Mouse (Mus musculus) yolk sac, embryonic 10.5 days (tissue): ENCODE results near the gene Tmed9.

ENCODE experiments used
- DNase-seq: peaks from one replicate; pipeline ENCODE4 v3.0.0-alpha.2; 2017; ENCODE audit warnings: low spot score

Gene Tmed9

DNA sequence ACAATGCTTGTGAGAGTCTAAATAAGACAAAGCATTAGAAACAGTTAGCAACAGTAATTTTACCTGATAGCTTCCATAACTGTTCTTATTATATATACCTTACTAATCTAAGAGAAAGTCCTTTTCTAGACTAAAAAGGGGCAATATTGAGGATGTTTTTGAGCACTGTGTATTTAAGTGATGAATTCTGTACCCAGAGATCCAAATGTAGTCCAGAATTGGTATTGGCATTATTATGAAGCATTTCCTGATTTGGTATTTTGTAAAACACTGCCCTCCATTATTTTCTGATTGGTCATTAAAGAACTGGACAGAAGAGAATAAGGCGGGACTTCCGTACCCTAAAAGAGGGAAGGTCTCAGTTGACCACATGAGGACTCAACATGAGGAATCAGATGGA lies at the start of gene Tmed9:
Gene Tmed9, plus strand, starts transcription at position 301 of the 400 bp plus-strand sequence.
- DNase-seq = no peak

DNA sequence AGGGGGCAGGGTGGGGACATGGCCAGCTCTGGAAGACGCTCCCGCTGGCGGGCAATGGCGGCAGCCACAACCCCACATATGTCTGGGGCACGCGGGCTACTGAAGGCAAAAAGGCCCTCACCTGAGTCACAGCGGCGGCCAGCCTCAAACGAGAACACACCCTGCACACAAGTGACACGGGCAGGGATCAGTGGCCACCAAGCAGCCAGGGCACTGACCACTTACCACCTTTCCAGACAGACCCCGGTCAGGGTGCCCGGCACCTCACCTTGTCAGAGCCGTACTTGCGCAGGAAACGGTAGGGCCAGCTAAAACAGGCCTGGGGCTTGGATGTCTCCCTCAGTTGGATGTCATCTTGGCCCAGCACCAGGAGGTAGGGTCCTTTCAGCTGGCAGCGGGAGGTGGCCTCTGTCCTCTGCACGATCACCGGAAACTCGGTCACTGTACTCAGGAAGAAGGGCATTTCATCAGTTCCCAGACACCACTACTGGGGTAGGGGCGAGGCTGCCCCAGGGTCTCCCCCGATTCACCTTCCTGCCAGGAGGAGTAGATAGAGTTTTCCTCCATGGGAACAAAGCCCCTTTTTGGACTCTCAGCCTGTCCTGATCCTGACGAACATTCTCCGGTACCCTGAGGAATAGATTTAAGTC lies 49.5 kb upstream of the Tmed9 start:
- no peak for DNase-seq

DNA sequence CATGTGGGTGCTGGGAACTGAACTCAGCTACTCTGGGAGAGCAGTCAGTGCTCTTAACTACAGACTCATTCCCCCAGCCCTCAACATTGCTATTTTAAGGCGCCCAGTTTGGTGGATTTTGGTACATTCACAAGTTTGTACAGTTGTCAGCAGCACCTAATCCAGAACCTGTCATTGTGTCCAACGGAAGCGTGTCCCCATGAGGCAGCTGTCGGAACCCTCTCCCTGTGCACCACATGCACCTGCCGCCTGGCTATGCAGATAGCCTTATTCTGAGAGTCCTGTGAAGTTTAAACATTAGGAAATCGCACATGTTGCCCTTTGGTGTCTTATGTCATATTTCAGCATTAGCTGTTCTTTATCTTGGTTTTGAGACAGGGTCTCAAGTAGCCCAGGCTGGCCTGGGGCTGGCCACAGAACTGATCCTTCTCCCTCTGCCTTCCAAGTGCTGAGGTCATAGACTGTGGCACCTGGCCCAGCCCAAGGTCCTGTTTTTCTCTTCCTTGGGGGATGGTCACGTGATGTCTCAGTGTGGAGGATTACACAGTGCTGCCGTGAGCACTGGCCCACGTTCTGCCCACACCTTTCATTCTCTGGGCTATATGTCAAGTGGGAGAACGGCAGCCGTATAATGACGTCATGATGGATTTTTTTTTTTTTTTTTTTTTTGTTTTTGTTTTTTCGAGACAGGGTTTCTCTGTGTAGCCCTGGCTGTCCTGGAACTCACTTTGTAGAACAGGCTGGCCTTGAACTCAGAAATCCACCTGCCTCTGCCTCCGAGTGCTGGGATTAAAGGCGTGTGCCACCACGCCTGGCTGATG lies 47.6 kb upstream of the Tmed9 start:
- no peak for DNase-seq

DNA sequence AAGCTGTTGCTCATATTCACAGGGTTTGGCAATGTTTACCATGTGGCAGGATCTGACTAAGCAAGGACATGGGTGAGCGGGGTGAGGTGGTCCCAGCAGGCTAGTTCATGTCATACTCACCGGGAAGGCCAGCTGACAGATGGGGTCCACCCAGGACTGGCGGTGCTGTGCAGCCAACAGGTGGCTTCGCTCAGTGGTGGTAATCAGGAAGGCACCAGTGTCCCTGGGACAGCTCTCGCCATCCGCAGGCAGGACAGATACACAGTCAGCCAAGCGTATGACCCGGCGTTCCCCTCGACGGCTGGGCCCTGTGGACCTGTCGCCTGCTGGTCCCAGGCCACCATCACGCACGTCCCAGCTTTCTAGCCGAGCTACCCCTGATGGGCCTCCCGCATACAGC lies 46.3 kb upstream of the Tmed9 start:
- no peak for DNase-seq

DNA sequence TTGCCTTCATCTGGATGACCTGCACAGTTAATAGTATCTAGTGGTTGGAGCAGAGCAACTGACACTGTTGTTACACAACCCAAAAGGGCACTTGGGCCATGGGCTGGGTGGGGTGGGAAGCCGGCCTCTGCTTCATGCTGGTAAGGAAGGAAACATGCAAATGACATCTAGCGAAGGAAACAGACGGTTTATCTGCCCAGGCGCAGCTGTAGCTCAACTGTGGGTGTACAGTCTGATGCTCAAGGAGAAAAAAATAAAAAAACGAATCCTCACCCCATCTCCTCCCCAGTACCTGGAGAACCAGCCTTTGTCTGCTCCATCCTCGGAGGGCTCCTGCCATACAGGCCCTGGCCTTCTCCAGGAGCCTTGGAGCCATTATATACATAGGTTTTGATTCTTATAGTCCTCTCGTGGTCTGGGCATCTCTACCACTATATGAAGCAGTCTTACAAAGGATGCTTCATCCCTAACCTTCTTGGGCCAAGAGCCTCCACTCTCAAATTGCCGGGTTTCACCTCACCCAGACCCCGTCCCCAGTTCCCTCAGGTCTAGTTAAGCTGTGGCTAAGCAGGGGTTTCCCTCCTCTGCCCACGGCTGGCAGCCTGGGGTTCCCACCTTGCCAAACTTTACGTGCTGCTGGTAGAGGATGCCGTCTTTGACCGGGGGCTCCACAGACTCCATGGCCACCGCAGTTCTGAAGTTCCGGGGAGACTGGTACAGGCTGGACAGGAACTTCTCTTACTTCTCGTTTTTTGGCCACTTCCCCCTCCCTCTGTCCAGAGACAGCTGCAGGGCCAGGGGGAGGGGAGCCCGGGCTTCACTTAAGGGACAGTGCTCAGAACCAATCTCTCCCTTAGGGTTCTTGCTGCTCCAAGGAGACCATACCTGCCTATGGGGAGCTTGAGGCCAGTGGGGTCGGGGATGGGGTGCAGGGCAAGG lies 45.4 kb upstream of the Tmed9 start:
- DNase-seq = no peak

DNA sequence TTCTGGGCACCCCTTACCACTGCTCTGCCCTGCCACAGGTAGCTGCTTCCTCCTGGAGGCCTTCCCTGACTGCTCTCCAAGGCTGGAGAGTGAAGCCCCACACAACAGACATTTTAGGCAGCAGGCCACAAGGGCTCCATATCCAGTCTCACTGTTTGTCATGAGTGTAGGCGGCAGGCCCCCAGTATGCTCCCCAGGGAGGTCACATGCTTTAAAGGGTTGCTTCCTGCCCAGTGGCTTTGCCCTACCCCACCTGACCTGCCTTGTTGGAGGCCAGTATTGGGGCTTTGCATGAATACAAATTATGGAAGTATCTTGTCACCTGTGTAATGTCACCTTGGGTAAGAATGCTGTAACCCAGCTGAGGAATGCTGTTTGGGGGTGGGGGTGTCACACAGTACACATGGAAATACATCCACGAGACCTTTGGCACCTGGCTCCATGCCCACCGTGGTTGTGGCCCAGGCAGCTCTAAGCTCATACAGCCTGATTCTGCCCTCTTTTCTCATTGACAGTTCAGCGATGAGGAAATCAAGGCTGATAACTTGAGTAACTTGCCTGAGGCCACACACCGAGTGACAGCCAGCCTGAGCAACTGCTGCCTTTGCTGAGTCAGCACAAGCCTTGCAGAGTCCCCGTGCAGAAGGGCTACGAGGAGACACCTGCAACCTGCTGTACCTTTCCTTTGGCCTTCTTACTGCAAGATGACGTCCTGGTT lies 44.2 kb upstream of the Tmed9 start, which contains the start of gene Dok3:
Gene Dok3, minus strand, starts transcription at position 99 of the 718 bp plus-strand sequence.
- DNase-seq = no peak

DNA sequence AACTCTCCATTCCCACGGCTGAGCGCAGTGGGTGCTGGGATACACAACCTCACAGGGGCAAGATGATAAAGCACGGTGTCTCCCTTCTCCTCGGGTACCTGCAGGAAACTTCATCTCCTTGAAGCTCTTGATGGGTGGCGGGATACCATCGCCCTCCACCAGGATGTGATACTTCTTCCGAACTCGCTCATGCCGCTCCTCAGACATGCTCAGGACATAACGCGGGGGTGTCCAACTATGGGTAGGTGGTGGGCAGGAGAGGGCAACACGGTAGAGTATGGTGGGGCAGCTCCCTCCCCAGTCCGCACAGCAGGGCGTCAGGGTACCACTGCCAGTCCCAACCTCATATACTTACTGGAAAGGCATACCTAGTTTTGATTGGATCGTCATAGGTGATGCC lies 38.3 kb upstream of the Tmed9 start:
- DNase-seq = no peak

DNA sequence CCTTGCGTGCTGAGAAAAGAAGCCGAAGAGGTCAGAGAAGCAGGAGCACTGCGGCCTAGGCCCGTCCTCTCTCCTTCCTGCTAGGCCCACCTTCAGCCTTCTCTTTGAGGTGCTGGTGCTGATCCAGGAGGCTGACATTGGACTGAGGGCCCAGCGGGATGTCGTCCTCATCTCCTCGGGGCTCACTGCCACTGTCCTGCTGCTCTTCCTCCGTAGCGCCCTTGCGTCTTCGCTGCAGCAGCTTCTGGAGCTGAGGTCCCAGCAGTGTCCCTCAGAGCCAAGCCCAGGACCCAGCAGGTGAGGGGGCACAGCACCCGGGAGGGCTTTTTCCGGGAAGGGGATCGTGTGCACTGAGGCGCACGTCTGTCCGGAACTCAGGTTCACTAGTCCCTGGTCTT lies 37.7 kb upstream of the Tmed9 start:
- DNase-seq = no peak

DNA sequence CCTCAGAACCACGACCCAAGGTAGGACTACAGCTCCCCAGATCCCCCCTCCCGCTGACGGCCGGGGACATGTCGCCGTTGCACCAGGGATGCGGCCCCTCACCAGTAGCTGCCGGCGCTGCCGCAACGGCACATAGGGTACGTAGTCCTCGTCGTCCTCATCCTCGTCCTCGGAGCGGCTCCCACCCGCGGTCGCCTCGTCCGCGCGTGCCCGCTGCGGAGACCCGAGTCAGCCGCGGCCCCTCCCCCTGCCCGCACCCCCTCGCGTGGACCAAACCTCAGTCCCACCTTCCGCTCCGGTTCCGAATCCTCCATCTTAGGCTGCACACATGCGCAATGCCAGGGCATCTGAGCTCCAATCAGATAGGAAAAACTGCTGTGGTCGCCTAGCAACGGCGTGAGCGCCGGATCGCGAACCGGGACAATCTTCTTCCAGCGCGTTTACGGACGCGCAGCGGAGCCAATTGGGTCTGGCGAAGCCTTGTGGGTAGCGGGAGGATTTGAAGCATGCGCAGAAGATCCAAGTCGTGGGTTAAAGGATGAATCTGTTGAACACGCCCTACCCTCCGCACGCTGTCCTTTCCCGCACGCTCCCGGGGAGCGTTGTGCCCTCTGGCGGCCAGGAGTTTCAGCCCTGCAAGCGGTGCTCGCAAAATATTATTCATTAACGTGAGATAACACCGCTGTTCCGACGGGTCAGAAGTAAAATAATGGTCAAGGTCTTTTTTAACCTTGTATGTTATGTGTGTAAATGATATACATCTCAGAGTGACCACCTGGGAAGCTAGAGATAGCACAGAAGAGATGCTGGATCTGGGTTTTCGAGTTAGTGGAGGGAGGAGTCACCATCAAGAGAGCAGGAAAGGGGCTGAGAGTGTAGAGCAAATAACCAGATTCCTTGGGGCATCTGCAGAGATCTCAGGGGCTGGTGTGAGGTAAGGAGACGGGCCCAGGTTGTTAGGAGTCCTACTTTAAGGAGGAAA lies 37.0 kb upstream of the Tmed9 start, which contains the start of gene Ddx41:
Gene Ddx41, minus strand, starts transcription at position 465 of the 982 bp plus-strand sequence.
- DNase-seq = peak; percentile 99

DNA sequence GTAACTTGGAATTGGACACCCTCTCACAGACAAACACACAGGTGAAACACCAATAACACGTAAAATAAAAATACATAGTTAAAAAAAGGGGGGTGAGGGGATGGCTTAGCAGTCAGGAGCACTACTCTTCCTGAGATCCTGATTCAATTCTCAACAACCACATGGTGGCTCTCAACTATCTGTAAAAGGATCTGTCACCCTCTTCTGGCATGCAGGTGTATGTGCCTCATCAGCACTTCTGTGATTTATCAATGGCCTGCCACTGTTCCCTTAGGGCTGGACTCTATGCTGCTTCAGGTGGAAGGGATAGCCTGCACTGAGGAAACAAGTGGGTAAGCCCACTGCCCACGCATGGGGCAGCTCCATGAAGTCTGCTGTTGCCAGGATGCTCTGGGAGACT lies 32.6 kb upstream of the Tmed9 start:
- no peak for DNase-seq

DNA sequence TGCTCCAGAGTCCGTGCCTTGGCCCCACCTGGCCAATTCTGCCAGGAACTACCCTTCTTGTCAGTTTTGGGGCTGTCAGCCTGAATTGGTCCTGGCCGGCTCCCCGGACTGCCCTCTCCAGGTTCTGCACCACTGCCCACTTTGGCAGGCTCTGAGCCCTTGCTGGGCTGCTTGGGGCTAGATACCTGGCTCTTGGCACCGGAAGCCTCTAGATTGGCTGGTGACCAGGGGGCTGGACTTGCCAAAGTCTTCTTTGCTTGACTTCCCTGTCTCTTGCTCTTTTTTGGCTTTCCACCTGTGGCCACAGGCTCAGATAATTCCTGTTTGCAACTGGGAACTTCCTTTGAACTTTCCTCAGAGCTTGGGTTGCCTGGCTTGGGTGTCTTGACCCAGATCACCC lies 30.6 kb upstream of the Tmed9 start:
- DNase-seq = no peak

DNA sequence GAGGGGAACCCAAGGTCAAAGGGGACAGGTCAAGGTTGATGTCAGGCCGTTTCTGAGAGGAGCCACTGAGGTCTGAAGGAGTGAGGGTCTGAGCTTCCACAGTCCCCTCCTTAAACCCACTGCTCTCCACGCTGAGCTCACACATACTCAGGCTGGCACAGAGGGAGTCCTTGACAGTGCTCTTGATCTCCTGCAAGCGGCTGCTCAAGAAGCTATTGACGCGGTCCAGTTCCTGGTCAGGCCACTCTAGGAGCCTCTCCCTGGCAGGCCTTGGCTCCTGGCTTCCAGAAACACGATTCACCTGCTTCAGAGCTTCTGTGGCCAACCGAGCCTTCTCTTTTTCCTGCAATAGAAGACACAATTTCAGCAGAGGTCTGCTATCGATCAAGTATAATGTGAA lies 30.1 kb upstream of the Tmed9 start:
- no peak for DNase-seq

DNA sequence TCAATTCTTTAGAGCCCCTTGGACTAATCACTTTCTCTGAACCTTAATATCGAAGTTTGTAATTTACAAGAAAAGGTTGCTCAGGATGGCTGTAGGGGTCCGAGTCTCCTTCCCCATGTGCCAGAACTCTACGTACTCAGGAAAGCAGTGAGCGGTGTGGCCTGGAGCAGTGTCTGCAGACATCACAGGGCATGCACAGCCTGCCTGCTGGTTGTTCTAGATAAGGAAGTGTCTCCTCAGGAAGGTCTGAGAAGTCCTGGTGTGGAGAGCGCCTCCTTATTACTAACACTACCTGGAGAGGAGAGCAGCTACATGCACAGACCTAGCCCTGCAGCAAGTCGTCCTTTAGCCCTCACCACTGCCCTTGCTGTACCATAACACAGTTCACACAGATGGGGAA lies 28.7 kb upstream of the Tmed9 start:
- no peak for DNase-seq

DNA sequence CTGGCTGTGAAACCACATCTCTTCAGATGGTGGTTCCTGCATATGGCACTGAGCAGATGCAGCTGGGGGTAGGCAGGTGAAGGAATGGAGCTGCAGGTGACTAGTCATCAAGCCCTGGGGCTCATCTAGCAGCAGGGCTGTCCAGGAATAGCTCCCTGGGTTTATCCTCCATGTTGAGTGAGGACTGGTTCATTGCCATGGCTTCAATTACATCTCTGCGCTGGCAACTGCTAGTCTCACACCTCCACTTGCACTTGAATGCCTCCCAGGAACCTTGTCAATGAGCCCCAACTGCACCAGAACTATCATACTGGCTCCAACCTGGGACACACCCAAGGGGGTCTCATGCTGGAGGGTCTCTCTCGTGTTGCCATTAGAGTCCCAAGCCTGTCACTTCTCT lies 25.6 kb upstream of the Tmed9 start:
- DNase-seq = no peak

DNA sequence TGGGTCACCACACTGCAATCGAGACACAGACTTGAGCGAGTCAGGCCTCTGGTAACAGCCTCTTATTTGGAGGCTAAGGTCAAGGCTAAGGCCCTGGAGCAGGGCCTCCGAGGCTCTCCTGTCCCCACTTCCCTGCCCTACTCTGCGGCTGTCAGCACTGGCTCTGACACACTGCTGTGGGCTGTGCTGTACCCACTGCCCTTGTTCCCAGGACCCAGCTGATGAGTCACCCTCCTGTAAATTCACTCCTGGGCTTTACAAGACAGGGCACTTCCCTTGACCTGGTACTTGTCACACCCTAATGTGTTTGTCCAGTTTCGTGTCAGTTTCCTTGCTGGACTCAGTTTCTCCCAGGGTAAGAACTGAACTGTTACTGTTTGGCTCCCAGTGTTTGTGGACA lies 25.1 kb upstream of the Tmed9 start:
- DNase-seq = no peak

DNA sequence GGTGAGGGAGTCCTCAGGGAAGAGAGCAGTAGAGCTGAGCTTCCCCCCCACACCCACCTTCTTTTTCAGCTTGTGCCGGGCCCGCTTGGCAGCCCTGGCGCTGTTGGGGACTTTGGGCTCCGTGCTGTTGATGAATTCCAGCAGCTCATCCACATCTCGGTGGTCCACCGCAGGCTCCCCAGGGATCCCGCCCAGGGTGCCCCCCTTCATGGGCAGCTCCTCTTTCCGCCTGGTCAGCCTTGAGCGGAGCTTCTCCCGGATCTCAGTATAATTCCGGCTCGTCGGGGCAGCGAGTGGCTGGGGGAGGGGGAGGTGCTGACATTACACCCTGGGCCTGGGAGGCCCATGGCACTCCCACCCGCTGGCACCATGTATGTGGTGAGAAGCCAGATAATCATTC lies 24.5 kb upstream of the Tmed9 start:
- DNase-seq = no peak

DNA sequence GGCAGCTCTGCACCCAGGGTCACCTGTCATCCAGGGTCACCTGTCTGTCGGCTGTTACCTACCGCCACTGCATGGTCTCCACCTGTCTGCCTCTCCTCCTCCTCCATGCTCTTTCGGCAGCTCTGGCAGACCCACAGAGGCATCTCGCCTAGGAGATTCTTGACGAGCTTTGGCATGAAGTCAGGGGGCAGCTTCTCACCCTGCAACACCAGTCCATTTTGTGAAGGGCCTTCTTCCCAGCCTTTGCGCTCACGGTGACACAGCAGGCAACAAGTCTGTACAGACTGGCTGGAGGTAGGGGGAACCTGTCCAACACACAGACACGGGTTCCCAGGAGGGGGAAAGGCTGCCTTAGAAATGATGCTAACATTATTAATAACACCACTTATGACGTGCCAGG lies 17.6 kb upstream of the Tmed9 start:
- no peak for DNase-seq

DNA sequence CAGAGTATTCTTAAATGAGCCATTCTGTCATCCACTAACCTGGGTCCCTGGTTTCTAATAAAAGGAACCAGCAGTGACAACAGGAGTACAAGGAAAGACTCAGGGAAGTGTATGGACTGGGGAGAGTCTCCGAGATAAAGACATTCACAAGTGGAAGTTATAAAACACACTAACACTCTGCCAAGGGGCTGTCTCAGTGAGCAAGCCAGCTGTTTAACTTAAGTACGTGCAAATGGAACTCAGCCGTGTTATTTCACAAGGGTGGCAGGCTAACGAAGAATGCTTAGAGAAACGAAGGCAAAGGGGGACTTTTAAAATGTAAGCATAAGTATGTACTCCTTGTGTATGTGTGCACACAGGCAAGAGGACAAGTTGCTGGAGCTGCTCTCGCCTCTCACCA lies 16.0 kb upstream of the Tmed9 start:
- DNase-seq = no peak

DNA sequence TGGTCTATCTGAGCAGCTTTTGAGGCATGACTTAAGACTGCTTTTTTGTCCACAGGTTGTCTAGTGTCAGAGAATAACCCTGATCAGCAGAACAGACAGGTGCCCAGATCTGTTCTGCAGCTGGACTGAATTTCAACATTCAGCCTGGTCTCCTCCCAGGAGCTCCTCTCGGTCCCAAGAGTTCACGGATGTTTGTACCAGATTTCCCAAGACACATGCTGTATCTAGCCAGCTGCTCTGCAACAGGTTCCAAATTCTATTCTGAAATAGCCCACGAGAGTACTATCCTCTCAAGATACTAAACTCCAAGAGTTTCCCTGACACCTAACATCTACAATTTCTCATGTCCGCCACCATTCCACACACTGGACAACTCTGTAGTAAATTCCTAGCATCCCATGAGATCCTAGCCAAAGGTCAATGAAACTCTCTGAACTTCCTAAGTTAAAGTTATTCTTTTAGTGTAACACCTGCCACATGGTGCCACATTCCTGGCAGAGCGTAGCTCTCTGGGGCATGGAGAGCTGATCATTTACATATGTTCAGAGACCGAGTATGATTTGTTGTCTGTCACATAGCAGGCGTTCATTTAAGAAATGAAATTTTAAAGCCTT lies 10.2 kb upstream of the Tmed9 start:
- DNase-seq = no peak

DNA sequence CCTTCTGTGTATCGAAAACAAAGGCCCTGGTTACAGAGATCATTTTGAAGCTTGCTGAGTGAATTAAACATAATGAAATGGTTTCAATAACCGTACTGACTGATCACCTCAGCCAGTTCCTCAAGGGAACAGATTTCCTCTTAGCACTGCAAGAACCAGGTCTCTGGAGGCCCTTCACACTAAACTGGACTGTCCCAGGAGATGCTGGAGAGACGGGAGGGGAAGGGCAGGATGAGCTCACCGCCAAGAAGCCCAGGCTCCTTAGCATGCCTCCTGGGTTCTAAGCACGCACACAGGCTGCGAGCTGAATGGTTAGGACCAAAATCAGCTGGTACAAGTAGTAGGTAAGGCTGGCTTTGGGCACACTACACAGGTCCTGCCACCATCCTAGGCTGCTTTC lies 6.5 kb upstream of the Tmed9 start:
- DNase-seq = no peak
